Mouse (Mus musculus) layer of hippocampus, postnatal 10 days (tissue): ENCODE data around the gene Naa60. TPM values are rescaled to one million over a fixed set of nuclear protein-coding genes. Genes with fewer than 3 reads are reported as not detected.
A peak's percentile ranks its signal among the peaks of the same experiment; 100 is the strongest.

Source experiments
- DNase-seq, 2 experiments: peaks; one replicate each; pipeline ENCODE4 v3.0.0; 2021; ENCODE audit warnings: low spot score in 2 of 2
- total RNA-seq, 2 experiments: library from RNA; stranded (reverse); gene quantifications; 2 replicates each; pipeline ENCODE4 v1.2.3; 2021

The Naa60 gene
- total RNA-seq, 2 experiments from 2014 or later, result 95.0 to 107 TPM

- peak in 1 of 2 experiments; percentile 33 for DNase-seq
These were observed 13.0 kb downstream of the Naa60 start for GRCm38 (mm10) chr16:3885065-3885670.

GRCm38 (mm10) chr16:3891621-3892295 is 19.6 kb downstream of the Naa60 start:
- no peak for DNase-seq

DNA sequence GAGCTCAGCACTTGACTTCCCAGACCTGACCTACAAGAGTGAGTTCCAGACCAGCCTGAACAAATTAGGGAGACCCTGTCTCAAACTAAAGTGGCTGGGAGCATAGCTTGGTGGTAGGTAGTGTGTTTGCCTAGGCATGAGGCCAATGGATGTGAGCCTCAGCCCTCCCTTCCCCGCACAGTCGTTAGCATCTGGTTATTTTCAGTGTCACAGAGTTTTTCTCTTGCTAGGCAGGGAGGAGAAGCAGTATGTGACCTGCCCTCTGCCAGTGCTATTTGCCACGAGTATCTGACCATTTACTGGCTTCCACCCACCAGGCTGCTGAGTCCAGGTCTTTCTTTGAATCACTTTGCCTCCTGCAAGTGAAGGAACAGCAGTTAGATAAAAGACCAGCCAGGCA is 21.6 kb downstream of the Naa60 start:
- DNase-seq, result no peak

GRCm38 (mm10) chr16:3895173-3895792 is 23.1 kb downstream of the Naa60 start:
- DNase-seq, result no peak

DNA sequence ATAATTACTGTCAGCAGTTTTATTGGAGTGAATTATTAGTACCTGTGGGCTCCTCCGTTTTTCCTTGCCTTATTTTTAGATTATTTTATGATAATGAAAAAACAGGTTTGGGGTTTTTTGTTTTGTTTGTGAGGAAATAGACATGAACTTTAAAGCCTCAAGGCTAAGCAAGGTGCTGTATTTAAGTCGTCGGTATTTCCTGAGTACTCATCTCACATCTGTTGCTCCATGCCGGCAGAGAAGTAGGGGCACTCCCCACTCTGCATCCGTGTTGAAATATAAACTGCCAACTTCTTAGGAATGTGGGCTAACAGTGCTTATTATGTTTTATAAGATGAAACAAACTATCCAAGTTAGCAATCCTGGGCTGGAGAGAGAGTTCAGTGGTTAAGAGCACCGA is 23.9 kb downstream of the Naa60 start:
- no peak for DNase-seq

- DNase-seq, result no peak
These were observed 24.4 kb downstream of the Naa60 start for GRCm38 (mm10) chr16:3896553-3896952.

DNA sequence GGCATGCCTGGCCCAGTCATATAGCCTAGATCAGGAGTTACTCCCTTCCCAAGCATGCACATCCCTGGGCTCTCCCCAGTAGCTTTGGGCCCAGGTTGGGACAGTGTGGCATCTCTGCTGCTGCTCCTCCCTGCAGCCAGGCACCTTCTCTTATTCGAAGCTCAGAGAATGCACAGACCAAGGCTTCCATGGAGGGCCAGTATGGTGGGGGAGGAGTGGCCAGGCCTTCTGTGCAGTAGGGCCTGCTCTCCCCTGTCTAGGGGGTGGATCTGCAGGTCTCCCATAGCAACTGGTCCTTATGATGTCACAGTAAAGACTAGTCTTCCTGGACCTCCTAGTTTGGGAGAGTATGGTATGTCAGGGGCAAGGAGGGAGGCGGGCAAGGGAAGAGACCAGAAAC is 35.3 kb downstream of the Naa60 start:
- no peak for DNase-seq

DNA sequence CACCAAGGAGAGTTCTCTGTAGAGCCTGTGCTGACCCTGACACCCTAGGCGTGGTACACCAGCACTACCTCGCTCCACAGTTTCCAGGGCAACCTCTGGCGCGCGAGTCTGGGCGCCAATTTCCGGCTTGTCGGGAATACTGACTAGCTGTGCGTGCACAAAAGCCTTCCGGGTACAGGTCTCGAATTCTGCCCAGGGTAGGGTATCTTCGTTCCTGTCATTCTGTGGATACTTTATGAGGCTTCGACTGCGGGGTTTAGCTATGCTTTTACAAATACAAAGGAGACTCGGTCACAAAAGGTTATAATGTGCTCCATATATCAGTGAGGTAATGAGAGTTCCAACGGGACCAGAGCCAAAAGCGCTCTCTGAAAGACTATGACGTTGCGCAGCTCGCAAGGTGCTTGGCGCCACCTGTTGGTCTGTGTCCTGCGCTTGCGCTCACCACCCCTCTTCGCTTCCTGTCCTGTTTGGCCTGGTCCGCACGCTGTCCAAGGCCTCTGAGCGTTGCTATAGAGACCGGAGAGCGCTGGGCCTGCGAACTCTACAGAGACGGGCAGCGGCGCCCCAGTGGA is 36.4 kb downstream of the Naa60 start, which contains the start of the genes 1700037C18Rik and Cluap1:
1700037C18Rik (minus strand) TSS at position 153 of the 575 bp plus-strand sequence.
Cluap1 (plus strand) TSS at position 265 of the 575 bp plus-strand sequence.
- peak; percentile 94 for DNase-seq

GRCm38 (mm10) chr16:3909118-3909517 is 36.9 kb downstream of the Naa60 start:
- DNase-seq, result no peak

- DNase-seq, result no peak
These were observed 48.6 kb downstream of the Naa60 start for GRCm38 (mm10) chr16:3920756-3921155.

- DNase-seq, result no peak
These were observed 51.3 kb downstream of the Naa60 start for GRCm38 (mm10) chr16:3923515-3923914.

DNA sequence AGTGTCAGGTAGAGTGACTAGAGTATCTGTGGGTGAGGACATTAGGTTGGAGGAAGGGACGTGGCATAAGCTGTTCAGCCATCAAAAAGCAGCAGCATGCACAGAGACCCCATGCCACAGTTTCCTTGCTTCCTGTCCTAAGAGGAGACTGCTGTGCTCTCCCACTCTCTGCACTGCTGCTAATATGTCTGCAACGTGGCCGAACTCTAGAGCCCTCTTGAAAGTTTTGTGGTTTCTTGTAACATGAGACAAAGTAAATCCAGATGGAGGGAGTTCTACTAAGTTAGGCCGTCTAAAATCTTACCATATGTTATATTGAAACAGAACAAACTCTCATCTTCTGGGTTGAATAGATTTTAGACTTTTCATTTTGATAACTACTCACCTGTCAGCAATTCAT is 51.8 kb downstream of the Naa60 start:
- DNase-seq, result no peak

- DNase-seq, result no peak
These were observed 56.4 kb downstream of the Naa60 start for GRCm38 (mm10) chr16:3928582-3928981.

DNA sequence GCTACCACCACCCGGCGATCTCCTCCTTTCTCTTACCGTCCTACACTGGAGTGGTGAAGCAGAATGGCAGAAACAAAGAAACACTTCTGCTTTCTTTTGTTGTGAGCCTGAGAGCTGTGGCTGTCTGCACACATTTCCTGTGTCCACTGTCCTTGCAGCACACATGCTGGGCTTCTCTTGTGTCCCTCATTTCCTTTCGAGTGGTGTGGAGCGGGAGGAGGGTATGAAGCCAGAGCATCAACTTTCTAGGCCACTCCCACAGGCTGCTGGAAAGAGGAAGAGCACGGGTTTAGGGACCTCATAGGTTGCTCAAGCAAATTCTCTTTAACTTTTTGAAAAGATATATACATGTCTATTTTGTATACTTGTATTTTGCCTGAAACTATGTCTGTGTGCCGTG is 57.0 kb downstream of the Naa60 start:
- no peak for DNase-seq

- no peak for DNase-seq
These were observed 61.4 kb downstream of the Naa60 start for GRCm38 (mm10) chr16:3933536-3933935.

GRCm38 (mm10) chr16:3934091-3934490 is 61.9 kb downstream of the Naa60 start:
- DNase-seq, result no peak

GRCm38 (mm10) chr16:3934701-3935100 is 62.5 kb downstream of the Naa60 start:
- DNase-seq, result no peak

DNA sequence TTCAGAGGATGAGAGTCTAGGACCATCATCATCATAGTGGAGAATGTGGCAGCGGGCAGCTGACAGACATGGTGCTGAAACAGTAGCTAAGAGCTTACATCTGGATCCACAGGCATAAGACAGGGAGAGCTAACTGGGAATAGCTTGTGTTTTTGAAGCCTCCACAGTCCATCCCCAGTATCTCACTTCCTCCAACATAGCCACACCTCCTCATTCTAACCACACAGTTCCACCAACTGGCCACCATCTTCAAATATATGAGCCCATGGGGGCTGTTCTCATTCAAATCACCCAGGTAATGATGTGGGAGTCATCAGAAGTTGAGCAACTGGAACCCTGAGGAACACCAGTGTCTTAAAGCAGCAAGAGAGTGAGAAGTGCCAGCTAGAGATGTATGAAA is 79.0 kb downstream of the Naa60 start:
- DNase-seq, result no peak
